Mouse (Mus musculus) stomach, postnatal 0 days (tissue): ENCODE data around the gene Sfta2.

Source experiments
- CTCF ChIP-seq: IDR thresholded peaks from 2 replicates; pipeline ENCODE4 v1.5.1; 2016; ENCODE audit warnings: antibody characterized with exemption, low read depth, mild to moderate bottlenecking, moderate library complexity
- EP300 ChIP-seq: optimal IDR thresholded peaks from 2 replicates; pipeline ENCODE3; 2016; ENCODE audit warnings: antibody characterized with exemption

DNA sequence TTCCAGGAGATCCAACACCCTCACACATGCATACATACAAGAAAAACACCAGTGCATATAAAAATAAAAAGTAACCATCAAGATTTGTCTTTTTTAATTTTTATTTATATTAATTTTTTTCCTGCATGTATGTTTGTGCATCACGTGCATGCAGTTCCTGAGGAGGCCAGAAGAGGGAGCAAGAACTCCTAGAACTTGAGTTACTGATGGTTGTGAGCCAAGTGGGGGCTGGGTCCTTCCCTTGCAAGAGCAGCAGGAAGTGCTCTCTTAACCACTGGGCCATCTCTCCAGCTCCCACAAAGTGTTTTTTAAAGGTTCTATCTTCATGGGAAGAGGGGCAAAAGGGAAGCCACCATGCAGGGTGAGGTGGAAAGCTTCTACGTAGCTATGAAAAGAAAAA, 93.9 kb downstream of the Sfta2 start:
- peak; percentile 75 for TF ChIP-seq CTCF
- TF ChIP-seq EP300: no peak
